Mouse (Mus musculus) neutrophil, adult 5-6 weeks (primary cell): Measurements from ENCODE around the gene Prrt2. TPM values are rescaled to one million over a fixed set of nuclear protein-coding genes. Genes with fewer than 3 reads are reported as not detected.

ENCODE experiments used
- total RNA-seq: library from RNA; stranded (forward); fragments of 200-1000 nt; gene quantifications from 2 replicates; pipeline ENCODE4 v1.2.3, GENCODE M21; 2017

Gene Prrt2
- total RNA-seq, 1 experiment from 2014 or later: 2.6 TPM

Other genes starting within 250 kb of the Prrt2 start
- 367 and 379 TPM in 2 replicates for gene Ypel3, start 244.3 kb downstream of the Prrt2 start, total RNA-seq
- gene Tbx6, start 239.7 kb downstream of the Prrt2 start, total RNA-seq: 14.4 and 19.8 TPM in 2 replicates
- gene Ppp4c, start 228.7 kb downstream of the Prrt2 start, total RNA-seq: 210 and 221 TPM in 2 replicates
- gene Fam57b, start 223.5 kb downstream of the Prrt2 start, total RNA-seq: not detected in 2 replicates
- not detected in 2 replicates for gene 4930451I11Rik, start 189.6 kb downstream of the Prrt2 start, total RNA-seq
- gene Doc2a, start 173.8 kb downstream of the Prrt2 start, total RNA-seq: not detected in 2 replicates
- 37.7 and 46.2 TPM in 2 replicates for gene Hirip3, start 159.2 kb downstream of the Prrt2 start, total RNA-seq
- 44.6 and 46.8 TPM in 2 replicates for gene Ino80e, start 158.8 kb downstream of the Prrt2 start, total RNA-seq
- 73.7 and 93.1 TPM in 2 replicates for gene Taok2, start 136.5 kb downstream of the Prrt2 start, total RNA-seq
- 32.3 and 32.6 TPM in 2 replicates for gene Tmem219, start 98.3 kb downstream of the Prrt2 start, total RNA-seq
- gene Kctd13, start 92.3 kb downstream of the Prrt2 start, total RNA-seq: 29.1 and 32.8 TPM in 2 replicates
- gene Asphd1, start 71.6 kb downstream of the Prrt2 start, total RNA-seq: not detected in 2 replicates
- 1.7 and 2.9 TPM in 2 replicates for gene Sez6l2, start 70.6 kb downstream of the Prrt2 start, total RNA-seq
- 59.1 and 66.1 TPM in 2 replicates for gene Cdipt, start 45.3 kb downstream of the Prrt2 start, total RNA-seq
- gene Cdiptos, start 45.1 kb downstream of the Prrt2 start, total RNA-seq: 2.2 and 2.3 TPM in 2 replicates
- 106 and 110 TPM in 2 replicates for gene Mvp, start 6.6 kb downstream of the Prrt2 start, total RNA-seq
- gene Pagr1b, start 4.7 kb downstream of the Prrt2 start, total RNA-seq: 8.4 and 32.4 TPM in 2 replicates
- gene Pagr1a, start 3.9 kb downstream of the Prrt2 start, total RNA-seq: 33.3 and 49.8 TPM in 2 replicates
- 22.7 and 34.7 TPM in 2 replicates for gene Gm42742, start 114 bp downstream of the Prrt2 start, total RNA-seq
- 49.3 and 57.7 TPM in 2 replicates for gene Maz, start 5.8 kb upstream of the Prrt2 start, total RNA-seq
- gene Kif22, start 21.3 kb upstream of the Prrt2 start, total RNA-seq: 1.4 and 2.1 TPM in 2 replicates
- 2.1 TPM in 1 of 2 replicates, not detected in the other for gene Zg16, start 66.1 kb upstream of the Prrt2 start, total RNA-seq
- 156 and 166 TPM in 2 replicates for gene AI467606, start 70.1 kb upstream of the Prrt2 start, total RNA-seq
- gene Qprt, start 101.0 kb upstream of the Prrt2 start, total RNA-seq: 1.4 and 3.8 TPM in 2 replicates
- gene Spn, start 116.6 kb upstream of the Prrt2 start, total RNA-seq: 66.1 and 71.7 TPM in 2 replicates
- 54.4 and 58.3 TPM in 2 replicates for gene Cd2bp2, start 174.8 kb upstream of the Prrt2 start, total RNA-seq
- 92.2 and 99.7 TPM in 2 replicates for gene Tbc1d10b, start 187.3 kb upstream of the Prrt2 start, total RNA-seq
- 8.6 and 10.9 TPM in 2 replicates for gene Mylpf, start 187.7 kb upstream of the Prrt2 start, total RNA-seq
- gene Zfp553, start 211.8 kb upstream of the Prrt2 start, total RNA-seq: 17.9 and 18.5 TPM in 2 replicates
- 189 and 198 TPM in 2 replicates for gene Sept1, start 211.9 kb upstream of the Prrt2 start, total RNA-seq
- gene Zfp771, start 223.1 kb upstream of the Prrt2 start, total RNA-seq: 6.1 and 7.4 TPM in 2 replicates
- 6.8 and 8.0 TPM in 2 replicates for gene Dctpp1, start 239.5 kb upstream of the Prrt2 start, total RNA-seq